Mouse (Mus musculus): ENCODE data around the gene Kxd1. TPM values are rescaled to one million over a fixed set of nuclear protein-coding genes. Genes with fewer than 3 reads are reported as not detected.

Gene Kxd1
- polyA plus RNA-seq (2016; fragmentation: Nextera tagmentation; extraction: Ambion mirVana) = 54.3 and 57.7 TPM in 2 replicates

- peaks cover 41% of the 10 kb centered on the region for H3K4me1 ChIP-seq (replicated peaks)
- WGBS = under 1% methylated on average over 61 of the region's 61 CpGs
- peak within 1 kb of the TSS; percentile 87 for H3K4me3 ChIP-seq
- peak; percentile 98 for DNase-seq (ENCODE audit: low spot score)
- H3K27me3 ChIP-seq (ENCODE audit: insufficient read depth, poor library complexity, severe bottlenecking) = no peaks in the 10 kb centered on the region
- peaks cover 35% of the 10 kb centered on the region for H3K36me3 ChIP-seq
- H3K9me3 ChIP-seq = no peaks in the 10 kb centered on the region
- H3K27ac ChIP-seq = peak within 1 kb of the TSS; percentile 99
Observed at GRCm38 (mm10) chr8:70527512-70528181, at the start of gene Kxd1, which contains the start of gene Fkbp8. Gene Kxd1, minus strand, starts transcription at chr8:70527956. Gene Fkbp8, plus strand, starts transcription at chr8:70527724.

- Histone ChIP-seq H3K4me1 (replicated peaks) (0 out of 2 replicates have a peak, but pooled peaks cover 3% of the 10 kb centered on the region), H3K27ac (no peak overlapping the region), H3K36me3 (peaks cover 76% of the 10 kb centered on the region), H3K9me3 (no peaks in the 10 kb centered on the region), H3K4me3 (no peak overlapping the region), H3K27me3 (ENCODE audit: insufficient read depth, poor library complexity, severe bottlenecking) (no peaks in the 10 kb centered on the region)
- 95% methylated on average over 3 of the region's 3 CpGs for WGBS
- no peak for DNase-seq (ENCODE audit: low spot score)
Observed at GRCm38 (mm10) chr8:70577207-70577606, 49.5 kb upstream of the Kxd1 start.

- Histone ChIP-seq H3K4me3 (no peak overlapping the region), H3K27ac (no peak overlapping the region), H3K36me3 (peaks cover 53% of the 10 kb centered on the region), H3K4me1 (replicated peaks) (peaks cover 15% of the 10 kb centered on the region), H3K27me3 (ENCODE audit: insufficient read depth, poor library complexity, severe bottlenecking) (no peaks in the 10 kb centered on the region), H3K9me3 (no peaks in the 10 kb centered on the region)
- DNase-seq (ENCODE audit: low spot score) = no peak
- 87% methylated on average over 4 of the region's 4 CpGs for WGBS
Observed at GRCm38 (mm10) chr8:70574915-70575314, 47.2 kb upstream of the Kxd1 start.

- Histone ChIP-seq H3K36me3 (peaks cover 50% of the 10 kb centered on the region), H3K4me1 (replicated peaks) (peaks cover 15% of the 10 kb centered on the region), H3K27me3 (ENCODE audit: insufficient read depth, poor library complexity, severe bottlenecking) (no peaks in the 10 kb centered on the region), H3K27ac (no peak overlapping the region), H3K9me3 (no peaks in the 10 kb centered on the region), H3K4me3 (no peak overlapping the region)
- DNase-seq (ENCODE audit: low spot score) = no peak
Observed at GRCm38 (mm10) chr8:70574302-70574701, 46.5 kb upstream of the Kxd1 start.

- no peak for DNase-seq (ENCODE audit: low spot score)
- WGBS = 84% methylated on average over 6 of the region's 6 CpGs
- H3K9me3 ChIP-seq = no peaks in the 10 kb centered on the region
- 0 out of 2 replicates have a peak overlapping the region, but pooled peaks have one; percentile 12 for H3K27ac ChIP-seq
- H3K4me3 ChIP-seq = no peak overlapping the region
- H3K4me1 ChIP-seq (replicated peaks) = peaks cover 15% of the 10 kb centered on the region
- peaks cover 26% of the 10 kb centered on the region for H3K36me3 ChIP-seq
- no peaks in the 10 kb centered on the region for H3K27me3 ChIP-seq (ENCODE audit: insufficient read depth, poor library complexity, severe bottlenecking)
Observed at GRCm38 (mm10) chr8:70570990-70571389, 43.2 kb upstream of the Kxd1 start.

- H3K27me3 ChIP-seq (ENCODE audit: insufficient read depth, poor library complexity, severe bottlenecking) = no peaks in the 10 kb centered on the region
- no peak for DNase-seq (ENCODE audit: low spot score)
Observed at GRCm38 (mm10) chr8:70570360-70570759, 42.6 kb upstream of the Kxd1 start.

GRCm38 (mm10) chr8:70565561-70565960, 37.8 kb upstream of the Kxd1 start:
- no peak overlapping the region for H3K27ac ChIP-seq
- WGBS = 82% methylated on average over 3 of the region's 3 CpGs
- peaks cover 32% of the 10 kb centered on the region for H3K4me1 ChIP-seq (replicated peaks)
- H3K9me3 ChIP-seq = no peaks in the 10 kb centered on the region
- H3K36me3 ChIP-seq = no peaks in the 10 kb centered on the region
- DNase-seq (ENCODE audit: low spot score) = no peak
- no peak overlapping the region for H3K4me3 ChIP-seq
- H3K27me3 ChIP-seq (ENCODE audit: insufficient read depth, poor library complexity, severe bottlenecking) = no peaks in the 10 kb centered on the region

More at GRCm38 (mm10) chr8:70570360-70570759, 42.6 kb upstream of the Kxd1 start:
- Histone ChIP-seq H3K36me3 (peaks cover 26% of the 10 kb centered on the region), H3K4me3 (no peak overlapping the region), H3K27ac (no peak overlapping the region), H3K9me3 (no peaks in the 10 kb centered on the region), H3K4me1 (replicated peaks) (peaks cover 19% of the 10 kb centered on the region)

- H3K4me3 ChIP-seq = no peak overlapping the region
- H3K36me3 ChIP-seq = no peaks in the 10 kb centered on the region
- H3K4me1 ChIP-seq (replicated peaks) = peaks cover 37% of the 10 kb centered on the region
- no peak for DNase-seq (ENCODE audit: low spot score)
- no peak overlapping the region for H3K27ac ChIP-seq
- H3K9me3 ChIP-seq = no peaks in the 10 kb centered on the region
- no peaks in the 10 kb centered on the region for H3K27me3 ChIP-seq (ENCODE audit: insufficient read depth, poor library complexity, severe bottlenecking)
- 84% methylated on average over 3 of the region's 3 CpGs for WGBS
Observed at GRCm38 (mm10) chr8:70564696-70565235, 37.0 kb upstream of the Kxd1 start.

- Histone ChIP-seq H3K27ac (no peak overlapping the region), H3K4me3 (no peak overlapping the region), H3K4me1 (replicated peaks) (peaks cover 37% of the 10 kb centered on the region), H3K9me3 (no peaks in the 10 kb centered on the region), H3K27me3 (ENCODE audit: insufficient read depth, poor library complexity, severe bottlenecking) (no peaks in the 10 kb centered on the region), H3K36me3 (no peaks in the 10 kb centered on the region)
- WGBS = 90% methylated on average over 6 of the region's 6 CpGs
- DNase-seq (ENCODE audit: low spot score) = no peak
Observed at GRCm38 (mm10) chr8:70563763-70564387, 36.1 kb upstream of the Kxd1 start.

GRCm38 (mm10) chr8:70562802-70563201, 35.0 kb upstream of the Kxd1 start:
- H3K36me3 ChIP-seq = no peaks in the 10 kb centered on the region
- H3K9me3 ChIP-seq = no peaks in the 10 kb centered on the region
- no peak for DNase-seq (ENCODE audit: low spot score)
- no peak overlapping the region for H3K4me3 ChIP-seq
- WGBS = 81% methylated on average over 3 of the region's 3 CpGs
- H3K27me3 ChIP-seq (ENCODE audit: insufficient read depth, poor library complexity, severe bottlenecking) = no peaks in the 10 kb centered on the region
- peaks cover 43% of the 10 kb centered on the region for H3K4me1 ChIP-seq (replicated peaks)
- H3K27ac ChIP-seq = no peak overlapping the region

- H3K9me3 ChIP-seq = no peaks in the 10 kb centered on the region
- no peaks in the 10 kb centered on the region for H3K36me3 ChIP-seq
- no peak for DNase-seq (ENCODE audit: low spot score)
- no peak overlapping the region for H3K4me3 ChIP-seq
- peaks cover 43% of the 10 kb centered on the region for H3K4me1 ChIP-seq (replicated peaks)
- 74% methylated on average over 7 of the region's 7 CpGs for WGBS
- H3K27ac ChIP-seq = peak overlapping the region; percentile 56; the same call in 1 of the 2 replicates
- H3K27me3 ChIP-seq (ENCODE audit: insufficient read depth, poor library complexity, severe bottlenecking) = no peaks in the 10 kb centered on the region
Observed at GRCm38 (mm10) chr8:70561809-70562535, 34.2 kb upstream of the Kxd1 start.

- no peaks in the 10 kb centered on the region for H3K27me3 ChIP-seq (ENCODE audit: insufficient read depth, poor library complexity, severe bottlenecking)
- no peak for DNase-seq (ENCODE audit: low spot score)
- H3K9me3 ChIP-seq = no peaks in the 10 kb centered on the region
- peaks cover 43% of the 10 kb centered on the region for H3K4me1 ChIP-seq (replicated peaks)
- WGBS = 75% methylated on average over 4 of the region's 4 CpGs
- 0 out of 2 replicates have a peak overlapping the region, but pooled peaks have one; percentile 35 for H3K27ac ChIP-seq
- H3K36me3 ChIP-seq = no peaks in the 10 kb centered on the region
- no peak overlapping the region for H3K4me3 ChIP-seq
Observed at GRCm38 (mm10) chr8:70561357-70561756, 33.6 kb upstream of the Kxd1 start.
